Mouse (Mus musculus): ENCODE data around the gene Itga11. TPM values are rescaled to one million over a fixed set of nuclear protein-coding genes. Genes with fewer than 3 reads are reported as not detected.
"Not testable (repeated sequence)": the region's sequence is repeated elsewhere in the genome, so short reads cannot be mapped to it uniquely, and the experiment has no call there.

Gene Itga11
- polyA plus RNA-seq, 1 experiment from 2014 or later = 0.82 TPM

DNA sequence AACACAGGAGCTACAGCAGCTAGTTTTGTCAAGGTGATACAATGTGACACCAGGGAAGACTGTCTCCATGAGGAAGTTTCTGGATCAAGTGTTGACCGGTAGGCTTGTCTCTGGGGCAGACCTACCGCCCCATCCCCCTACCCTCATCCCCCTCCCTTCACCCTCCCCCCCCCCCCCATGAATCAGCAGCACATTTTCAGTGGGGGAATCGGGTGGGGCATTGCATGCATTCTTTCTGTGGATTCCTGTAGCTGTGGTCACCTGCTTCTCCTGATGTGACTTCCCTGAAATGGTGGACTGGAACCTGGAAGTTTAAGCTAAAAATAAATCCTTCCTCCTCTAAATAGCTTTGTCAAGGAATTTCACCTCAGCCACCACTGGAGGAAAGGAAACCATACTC lies 141.9 kb downstream of the Itga11 start:
- 83% methylated on average over 3 of the region's 3 CpGs for WGBS
- Histone ChIP-seq H3K4me3 (ENCODE audit: low read length) (no peak overlapping the region), H3K4me1 (ENCODE audit: insufficient read depth, low read length) (no peaks in the 10 kb centered on the region), H3K27ac (ENCODE audit: low read length) (no peak overlapping the region), H3K9ac (replicated peaks; ENCODE audit: low read length) (no peak overlapping the region), H3K9me3 (ENCODE audit: low read length) (no peaks in the 10 kb centered on the region), H3K27me3 (ENCODE audit: insufficient read depth, low read length) (no peaks in the 10 kb centered on the region), H3K36me3 (ENCODE audit: insufficient read depth, low read length) (no peaks in the 10 kb centered on the region), H3K4me2 (replicated peaks; ENCODE audit: low read depth, low read length) (no peak overlapping the region)
- no peak for ATAC-seq (ENCODE audit: low FRiP score, low TSS enrichment)

DNA sequence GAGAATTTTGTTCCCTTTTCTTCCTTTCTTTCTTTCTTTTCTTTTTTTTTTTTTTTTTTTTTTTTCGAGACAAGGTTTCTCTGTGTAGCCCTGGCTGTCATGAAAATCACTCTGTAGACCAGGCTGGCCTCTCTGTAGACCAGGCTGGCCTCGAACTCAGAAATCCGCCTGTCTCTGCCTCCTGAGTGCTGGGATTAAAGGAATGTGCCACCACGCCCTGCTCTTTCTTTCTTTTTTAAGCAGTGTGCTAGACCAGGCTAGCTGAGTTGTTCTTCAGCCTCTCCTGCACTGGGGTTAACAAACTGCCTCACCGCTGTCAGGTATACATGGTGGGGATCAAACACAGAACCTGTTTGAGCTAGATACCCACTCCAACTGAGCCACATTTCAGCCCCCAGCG lies 142.3 kb downstream of the Itga11 start:
- H3K9ac ChIP-seq (replicated peaks; ENCODE audit: low read length); H3K27me3 ChIP-seq (ENCODE audit: insufficient read depth, low read length); H3K4me2 ChIP-seq (replicated peaks; ENCODE audit: low read depth, low read length); H3K4me1 ChIP-seq (ENCODE audit: insufficient read depth, low read length); H3K4me3 ChIP-seq (ENCODE audit: low read length); H3K9me3 ChIP-seq (ENCODE audit: low read length); ATAC-seq (ENCODE audit: low FRiP score, low TSS enrichment); H3K27ac ChIP-seq (ENCODE audit: low read length); H3K36me3 ChIP-seq (ENCODE audit: insufficient read depth, low read length): not testable (repeated sequence)
- WGBS = 85% methylated on average over 6 of the region's 6 CpGs

DNA sequence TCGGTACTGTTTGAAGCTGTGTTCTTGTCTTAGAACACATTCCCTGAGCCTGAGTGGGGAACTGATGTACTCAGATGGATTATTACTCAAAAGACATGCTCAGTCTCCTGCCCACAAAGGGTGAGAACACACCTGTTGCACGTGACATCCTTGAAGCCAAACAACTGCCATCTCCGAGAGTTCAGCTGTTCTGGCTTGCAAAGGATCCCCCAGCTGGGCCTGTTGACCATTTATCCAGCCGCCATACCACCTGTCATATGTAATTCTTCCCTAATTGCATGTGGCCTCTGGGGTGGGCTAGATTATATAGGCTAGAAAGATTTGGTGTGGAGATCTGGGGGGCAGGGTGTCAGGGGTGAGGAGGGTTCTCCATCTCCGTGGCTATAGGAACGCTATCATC lies 143.2 kb downstream of the Itga11 start:
- Histone ChIP-seq H3K9me3 (ENCODE audit: low read length) (no peaks in the 10 kb centered on the region), H3K4me2 (replicated peaks; ENCODE audit: low read depth, low read length) (no peak overlapping the region), H3K36me3 (ENCODE audit: insufficient read depth, low read length) (no peaks in the 10 kb centered on the region), H3K9ac (replicated peaks; ENCODE audit: low read length) (no peak overlapping the region), H3K4me1 (ENCODE audit: insufficient read depth, low read length) (peaks cover 5% of the 10 kb centered on the region), H3K27ac (ENCODE audit: low read length) (no peak overlapping the region), H3K4me3 (ENCODE audit: low read length) (no peak overlapping the region), H3K27me3 (ENCODE audit: insufficient read depth, low read length) (no peaks in the 10 kb centered on the region)
- WGBS = 87% methylated on average over 6 of the region's 6 CpGs
- no peak for ATAC-seq (ENCODE audit: low FRiP score, low TSS enrichment)

DNA sequence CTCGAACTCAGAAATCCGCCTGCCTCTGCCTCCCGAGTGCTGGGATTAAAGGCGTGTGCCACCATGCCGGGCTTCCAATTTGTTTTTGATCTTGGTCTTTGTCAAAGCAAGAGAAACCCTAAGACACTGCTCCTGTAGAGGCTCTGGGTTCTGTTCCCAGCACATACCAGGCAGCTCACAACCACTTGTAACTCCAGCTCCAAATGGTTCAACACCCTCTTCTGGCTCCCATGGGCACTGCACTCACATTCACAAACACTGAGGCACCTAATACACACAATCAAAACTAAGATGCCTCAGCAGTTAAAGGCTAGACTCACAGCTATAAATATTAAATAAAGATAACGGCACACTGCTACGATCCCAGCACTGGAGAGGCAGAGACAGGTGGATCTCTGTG lies 144.2 kb downstream of the Itga11 start:
- Histone ChIP-seq H3K9ac (replicated peaks; ENCODE audit: low read length) (no peak overlapping the region), H3K27me3 (ENCODE audit: insufficient read depth, low read length) (no peaks in the 10 kb centered on the region), H3K9me3 (ENCODE audit: low read length) (no peaks in the 10 kb centered on the region), H3K4me2 (replicated peaks; ENCODE audit: low read depth, low read length) (no peak overlapping the region), H3K4me3 (ENCODE audit: low read length) (no peak overlapping the region), H3K36me3 (ENCODE audit: insufficient read depth, low read length) (no peaks in the 10 kb centered on the region), H3K27ac (ENCODE audit: low read length) (no peak overlapping the region), H3K4me1 (ENCODE audit: insufficient read depth, low read length) (peaks cover 13% of the 10 kb centered on the region)
- no peak for ATAC-seq (ENCODE audit: low FRiP score, low TSS enrichment)
- 94% methylated on average over 7 of the region's 7 CpGs for WGBS

DNA sequence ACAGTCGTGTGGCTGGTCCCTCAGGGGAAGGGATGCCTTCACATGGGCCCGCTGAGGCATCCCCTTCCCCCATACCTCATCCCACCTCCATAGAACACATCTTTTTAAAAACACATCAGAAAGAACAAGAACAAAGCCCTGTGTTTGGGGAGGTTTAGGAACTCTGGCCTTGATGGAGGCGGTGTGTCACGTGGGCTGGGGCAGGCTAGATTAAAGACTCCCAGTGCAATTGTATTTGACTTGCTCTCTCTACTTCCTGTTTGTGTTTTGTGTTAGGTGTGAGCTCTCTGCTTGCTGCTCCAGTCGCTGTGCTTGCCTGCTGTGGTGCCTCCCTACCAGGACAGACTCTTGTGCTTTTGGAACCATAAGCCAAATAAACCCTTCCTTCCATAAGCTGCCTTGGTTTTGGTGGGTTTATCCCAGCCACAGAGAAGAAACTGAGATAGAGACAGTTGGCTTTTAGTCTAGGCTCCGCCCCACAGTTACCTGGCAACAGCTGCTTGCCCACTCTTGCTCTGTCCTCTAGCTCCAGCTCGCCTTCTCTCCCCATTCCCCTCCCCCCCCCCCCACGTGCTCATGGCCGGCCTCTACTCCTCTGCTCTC lies 148.3 kb downstream of the Itga11 start:
- ATAC-seq (ENCODE audit: low FRiP score, low TSS enrichment) = no peak
- H3K4me2 ChIP-seq (replicated peaks; ENCODE audit: low read depth, low read length) = 0 out of 2 replicates have a peak overlapping the region, but pooled peaks have one; percentile 8
- H3K27ac ChIP-seq (ENCODE audit: low read length) = no peak overlapping the region
- H3K27me3 ChIP-seq (ENCODE audit: insufficient read depth, low read length) = no peaks in the 10 kb centered on the region
- no peaks in the 10 kb centered on the region for H3K9me3 ChIP-seq (ENCODE audit: low read length)
- no peak overlapping the region for H3K4me3 ChIP-seq (ENCODE audit: low read length)
- no peaks in the 10 kb centered on the region for H3K36me3 ChIP-seq (ENCODE audit: insufficient read depth, low read length)
- peaks cover 13% of the 10 kb centered on the region for H3K4me1 ChIP-seq (ENCODE audit: insufficient read depth, low read length)
- 13% methylated on average over 9 of the region's 9 CpGs for WGBS
- H3K9ac ChIP-seq (replicated peaks; ENCODE audit: low read length) = no peak overlapping the region

DNA sequence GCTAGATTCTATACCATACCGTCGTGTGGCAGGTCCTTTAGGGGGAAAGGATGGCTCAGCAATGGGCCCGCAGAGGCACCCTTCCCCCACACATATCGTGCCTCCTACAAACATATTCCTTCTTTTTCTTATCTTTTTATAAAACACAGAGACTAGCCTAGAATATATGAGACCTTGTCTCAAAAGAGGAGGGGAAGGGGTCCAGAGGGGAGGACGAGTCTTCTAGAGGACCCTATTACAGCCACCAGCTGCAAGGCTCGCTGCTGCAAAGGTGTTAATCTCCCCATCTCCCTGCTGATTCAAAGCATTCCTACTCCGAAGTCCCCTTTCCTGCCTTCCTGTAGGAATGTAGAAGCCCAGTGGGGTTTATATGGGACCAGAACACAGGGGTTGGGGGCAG lies 148.8 kb downstream of the Itga11 start:
- WGBS = 11% methylated on average over 7 of the region's 7 CpGs
- no peak for ATAC-seq (ENCODE audit: low FRiP score, low TSS enrichment)
- Histone ChIP-seq H3K4me3 (ENCODE audit: low read length) (no peak overlapping the region), H3K36me3 (ENCODE audit: insufficient read depth, low read length) (no peaks in the 10 kb centered on the region), H3K9me3 (ENCODE audit: low read length) (no peaks in the 10 kb centered on the region), H3K4me2 (replicated peaks; ENCODE audit: low read depth, low read length) (0 out of 2 replicates have a peak overlapping the region, but pooled peaks have one; percentile 8), H3K9ac (replicated peaks; ENCODE audit: low read length) (0 out of 2 replicates have a peak overlapping the region, but pooled peaks have one; percentile 39), H3K27ac (ENCODE audit: low read length) (0 out of 2 replicates have a peak overlapping the region, but pooled peaks have one; percentile 13), H3K4me1 (ENCODE audit: insufficient read depth, low read length) (peaks cover 13% of the 10 kb centered on the region), H3K27me3 (ENCODE audit: insufficient read depth, low read length) (no peaks in the 10 kb centered on the region)

DNA sequence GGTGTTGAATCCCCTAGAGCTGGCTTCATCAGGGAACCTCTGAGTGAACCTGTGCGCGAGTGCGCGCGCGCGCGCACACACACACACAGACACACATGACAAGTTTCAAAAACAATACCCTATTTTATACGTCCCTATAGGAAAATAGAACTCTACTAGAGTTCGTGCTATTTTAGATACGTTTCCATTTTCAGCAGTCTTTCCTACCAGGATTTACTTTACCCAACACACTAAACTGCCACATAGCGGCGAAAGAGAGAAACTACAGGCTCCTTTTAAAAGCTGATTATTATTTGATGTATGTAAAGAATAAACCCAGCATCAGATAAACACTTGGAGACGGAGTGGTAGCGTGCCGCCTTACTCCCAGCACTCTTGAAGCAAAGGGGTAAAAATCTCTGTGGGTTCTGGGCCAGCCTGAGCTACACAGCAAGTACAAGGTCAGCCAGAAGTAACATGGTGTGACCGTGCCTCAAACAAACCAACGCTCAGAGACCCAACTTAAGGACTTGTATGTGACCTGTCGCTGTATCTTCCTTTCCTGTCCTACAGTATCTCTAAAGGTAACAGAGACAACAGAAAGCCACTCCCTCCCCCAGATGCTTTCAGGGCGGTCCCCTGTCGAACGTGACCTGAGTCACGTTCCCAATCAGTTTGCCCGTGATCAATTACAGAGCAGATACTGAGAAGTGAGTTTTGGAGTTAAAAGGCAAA lies 150.5 kb downstream of the Itga11 start:
- peak overlapping the region; percentile 58 for H3K4me2 ChIP-seq (replicated peaks; ENCODE audit: low read depth, low read length)
- H3K4me3 ChIP-seq (ENCODE audit: low read length) = peak overlapping the region; percentile 32
- H3K9ac ChIP-seq (replicated peaks; ENCODE audit: low read length) = 0 out of 2 replicates have a peak overlapping the region, but pooled peaks have one; percentile 7
- H3K4me1 ChIP-seq (ENCODE audit: insufficient read depth, low read length) = peaks cover 13% of the 10 kb centered on the region
- H3K27ac ChIP-seq (ENCODE audit: low read length) = peak overlapping the region; percentile 51
- no peaks in the 10 kb centered on the region for H3K9me3 ChIP-seq (ENCODE audit: low read length)
- no peaks in the 10 kb centered on the region for H3K36me3 ChIP-seq (ENCODE audit: insufficient read depth, low read length)
- H3K27me3 ChIP-seq (ENCODE audit: insufficient read depth, low read length) = no peaks in the 10 kb centered on the region
- no peak for ATAC-seq (ENCODE audit: low FRiP score, low TSS enrichment)
- WGBS = 10% methylated on average over 24 of the region's 24 CpGs

- Histone ChIP-seq H3K4me2 (replicated peaks; ENCODE audit: low read depth, low read length) (peak overlapping the region; percentile 58), H3K9me3 (ENCODE audit: low read length) (no peaks in the 10 kb centered on the region), H3K4me3 (ENCODE audit: low read length) (peak overlapping the region; percentile 32), H3K4me1 (ENCODE audit: insufficient read depth, low read length) (peaks cover 13% of the 10 kb centered on the region), H3K27me3 (ENCODE audit: insufficient read depth, low read length) (no peaks in the 10 kb centered on the region), H3K9ac (replicated peaks; ENCODE audit: low read length) (no peak overlapping the region), H3K36me3 (ENCODE audit: insufficient read depth, low read length) (no peaks in the 10 kb centered on the region), H3K27ac (ENCODE audit: low read length) (peak overlapping the region; percentile 51; the same call in 1 of the 2 replicates)
- ATAC-seq (ENCODE audit: low FRiP score, low TSS enrichment) = peak; percentile 98
- under 1% methylated on average over 23 of the region's 23 CpGs for WGBS
These were observed 151.0 kb downstream of the Itga11 start for GRCm38 (mm10) chr9:62828662-62829086.

GRCm38 (mm10) chr9:62829877-62830276 lies 152.3 kb downstream of the Itga11 start:
- Histone ChIP-seq H3K36me3 (ENCODE audit: insufficient read depth, low read length) (no peaks in the 10 kb centered on the region), H3K4me1 (ENCODE audit: insufficient read depth, low read length) (peaks cover 13% of the 10 kb centered on the region), H3K9ac (replicated peaks; ENCODE audit: low read length) (no peak overlapping the region), H3K9me3 (ENCODE audit: low read length) (no peaks in the 10 kb centered on the region), H3K27ac (ENCODE audit: low read length) (no peak overlapping the region), H3K4me3 (ENCODE audit: low read length) (no peak overlapping the region), H3K4me2 (replicated peaks; ENCODE audit: low read depth, low read length) (no peak overlapping the region), H3K27me3 (ENCODE audit: insufficient read depth, low read length) (no peaks in the 10 kb centered on the region)
- 76% methylated on average over 6 of the region's 6 CpGs for WGBS
- ATAC-seq (ENCODE audit: low FRiP score, low TSS enrichment) = no peak

All from kidney, embryonic 16.5 days (tissue).